Mouse (Mus musculus): ENCODE measurements around the gene Lrp6.

GRCm38 (mm10) chr6:134533021-134533420 lies 33.7 kb downstream of the Lrp6 start:
- TF ChIP-seq TAL1 (IDR thresholded peaks at IDR 0.05; ENCODE audit: low read length) (no peak), GATA1 (IDR thresholded peaks at IDR 0.05; ENCODE audit: low read length) (no peak)

Data from erythroblast, embryonic 14.5 days (primary cell).